Mouse (Mus musculus) CH12.LX (cell line): ENCODE measurements around the gene Hes5. TPM values are rescaled to one million over a fixed set of nuclear protein-coding genes. Genes with fewer than 3 reads are reported as not detected.

Experiments used
- DNase-seq: peaks from one replicate; pipeline ENCODE4 v3.0.0-alpha.2; 2013; ENCODE audit errors: extremely low read depth
- H3K27ac ChIP-seq: 2 replicates; pipeline ENCODE4 v1.5.1; 2012; ENCODE audit warnings: low read depth, mild to moderate bottlenecking, control low read depth, moderate library complexity; ENCODE audit not compliant: insufficient read depth
- H3K27me3 ChIP-seq: replicated peaks from 2 replicates; pipeline ENCODE3; 2012; ENCODE audit warnings: inconsistent platforms
- H3K36me3 ChIP-seq, 2 experiments: replicated peaks in 1 of 2; 2 replicates each; pipeline versions ENCODE3 to v1.6.1; 2012; ENCODE audit warnings: inconsistent platforms in 1 of 2, low read length in 1 of 2, mild to moderate bottlenecking in 1 of 2, mixed read lengths in 1 of 2, moderate library complexity in 1 of 2; ENCODE audit not compliant: control insufficient read depth in 1 of 2, insufficient read depth in 1 of 2
- H3K4me1 ChIP-seq, 2 experiments: 2 replicates each; pipeline ENCODE4 v1.6.1; 2012; ENCODE audit warnings: inconsistent platforms in 1 of 2, moderate library complexity in 1 of 2; ENCODE audit not compliant: insufficient read depth in 2 of 2, control insufficient read depth in 1 of 2
- H3K4me2 ChIP-seq: 2 replicates; pipeline ENCODE4 v1.6.1; 2012; ENCODE audit warnings: low read depth, mild to moderate bottlenecking, control low read depth; ENCODE audit not compliant: poor library complexity, insufficient read depth, severe bottlenecking
- H3K4me3 ChIP-seq, 3 experiments: fragments of 150-350 bp in 1 of 3; sonication (generic) in 1 of 3; replicated peaks in 1 of 3; 2 replicates each; pipeline versions ENCODE3 to v1.5.1; 2011 to 2012; ENCODE audit warnings: low read depth in 2 of 3, low read length in 2 of 3, mild to moderate bottlenecking in 2 of 3, moderate library complexity in 2 of 3, control low read depth in 1 of 3, improper control_type of control experiment in 1 of 3, inconsistent platforms in 1 of 3, mixed read lengths in 1 of 3; ENCODE audit not compliant: poor library complexity in 1 of 3
- H3K79me2 ChIP-seq: replicated peaks from 2 replicates; pipeline ENCODE4 v1.6.1; 2012; ENCODE audit warnings: mild to moderate bottlenecking, moderate library complexity; ENCODE audit not compliant: control insufficient read depth, poor library complexity, insufficient read depth, severe bottlenecking; ENCODE audit errors: extremely low read depth
- H3K9ac ChIP-seq: 2 replicates; pipeline ENCODE4 v1.6.1; 2012; ENCODE audit warnings: low read depth, mild to moderate bottlenecking, control low read depth, moderate library complexity; ENCODE audit not compliant: insufficient read depth
- H3K9me3 ChIP-seq: replicated peaks from 2 replicates; pipeline ENCODE3; 2012; ENCODE audit warnings: low read length, inconsistent platforms, mixed read lengths
- CTCF ChIP-seq, 2 experiments: IDR thresholded peaks in 1 of 2; conservative IDR thresholded peaks in 1 of 2; 2 replicates each; pipeline ENCODE4 v1.5.1; 2011 to 2012; ENCODE audit warnings: low read depth in 2 of 2, low read length in 2 of 2, improper control_type of control experiment in 1 of 2, inconsistent platforms in 1 of 2, mild to moderate bottlenecking in 1 of 2, moderate library complexity in 1 of 2
- ELF1 ChIP-seq: IDR thresholded peaks from 2 replicates; pipeline ENCODE4 v1.6.1; 2014; ENCODE audit warnings: low read depth, mild to moderate bottlenecking, inconsistent platforms, low read length, improper control_type of control experiment
- ETS1 ChIP-seq: conservative IDR thresholded peaks from 2 replicates; pipeline ENCODE4 v1.6.1; 2012; ENCODE audit warnings: low read depth, mild to moderate bottlenecking, inconsistent platforms, low read length, improper control_type of control experiment, moderate library complexity
- GABPA ChIP-seq: IDR thresholded peaks from 2 replicates; pipeline ENCODE4 v1.6.1; 2012; ENCODE audit warnings: low read depth, low read length, improper control_type of control experiment, inconsistent platforms; ENCODE audit not compliant: insufficient replicate concordance
- JUND ChIP-seq: conservative IDR thresholded peaks from 2 replicates; pipeline ENCODE4 v1.6.1; 2011; ENCODE audit warnings: low read depth, low read length, improper control_type of control experiment
- MAFK ChIP-seq: IDR thresholded peaks from 2 replicates; pipeline ENCODE4 v1.6.1; 2011; ENCODE audit warnings: low read length, improper control_type of control experiment; ENCODE audit not compliant: insufficient replicate concordance
- MYC ChIP-seq: IDR thresholded peaks from 2 replicates; pipeline ENCODE4 v1.6.1; 2011; ENCODE audit warnings: low read depth, mild to moderate bottlenecking, improper control_type of control experiment, low read length
- NRF1 ChIP-seq: IDR thresholded peaks from 2 replicates; pipeline ENCODE4 v1.6.1; 2014; ENCODE audit warnings: low read depth, mild to moderate bottlenecking, inconsistent platforms, low read length, improper control_type of control experiment, moderate library complexity
- PAX5 ChIP-seq: IDR thresholded peaks from 2 replicates; pipeline ENCODE4 v1.6.1; 2012; ENCODE audit warnings: low read length, inconsistent platforms, mixed read lengths
- POLR2A ChIP-seq: IDR thresholded peaks from 2 replicates; pipeline ENCODE4 v1.6.1; 2011; ENCODE audit warnings: low read depth, mild to moderate bottlenecking, improper control_type of control experiment, low read length
- POLR2AphosphoS2 ChIP-seq: IDR thresholded peaks from 2 replicates; pipeline ENCODE4 v1.6.1; 2011; ENCODE audit warnings: low read depth, low read length, improper control_type of control experiment
- RAD21 ChIP-seq: IDR thresholded peaks from 2 replicates; pipeline ENCODE4 v1.6.1; 2011; ENCODE audit warnings: low read depth, mild to moderate bottlenecking, low read length, improper control_type of control experiment, moderate library complexity
- RCOR1 ChIP-seq: conservative IDR thresholded peaks from 2 replicates; pipeline ENCODE4 v1.6.1; 2012; ENCODE audit warnings: low read depth, mild to moderate bottlenecking, inconsistent platforms, low read length, improper control_type of control experiment
- SIN3A ChIP-seq: IDR thresholded peaks from 2 replicates; pipeline ENCODE4 v1.6.1; 2012; ENCODE audit warnings: low read length, improper control_type of control experiment, inconsistent platforms
- SMC3 ChIP-seq: IDR thresholded peaks from 2 replicates; pipeline ENCODE4 v1.6.1; 2011; ENCODE audit warnings: low read depth, low read length, improper control_type of control experiment
- TBP ChIP-seq: conservative IDR thresholded peaks from 2 replicates; pipeline ENCODE4 v1.6.1; 2011; ENCODE audit warnings: low read depth, low read length, improper control_type of control experiment
- TCF12 ChIP-seq: IDR thresholded peaks from 2 replicates; pipeline ENCODE4 v1.6.1; 2014; ENCODE audit warnings: low read depth, mild to moderate bottlenecking, inconsistent platforms, low read length, improper control_type of control experiment
- UBTF ChIP-seq: IDR thresholded peaks from 2 replicates; pipeline ENCODE4 v1.6.1; 2012; ENCODE audit warnings: low read depth, mild to moderate bottlenecking, inconsistent platforms, low read length, improper control_type of control experiment, moderate library complexity
- USF1 ChIP-seq: IDR thresholded peaks from 2 replicates; pipeline ENCODE4 v1.6.1; 2014; ENCODE audit warnings: low read depth, mild to moderate bottlenecking, inconsistent platforms, low read length, improper control_type of control experiment
- ZC3H11A ChIP-seq: IDR thresholded peaks from 2 replicates; pipeline ENCODE4 v1.6.1; 2012; ENCODE audit warnings: low read depth, mild to moderate bottlenecking, inconsistent platforms, low read length, improper control_type of control experiment
- ZKSCAN1 ChIP-seq: IDR thresholded peaks from 2 replicates; pipeline ENCODE4 v1.6.1; 2012; ENCODE audit warnings: low read depth, inconsistent platforms, low read length, improper control_type of control experiment, borderline replicate concordance
- ZMIZ1 ChIP-seq: IDR thresholded peaks from 2 replicates; pipeline ENCODE4 v1.6.1; 2012; ENCODE audit warnings: low read depth, mild to moderate bottlenecking, inconsistent platforms, low read length, improper control_type of control experiment
- ZNF384 ChIP-seq: IDR thresholded peaks from 2 replicates; pipeline ENCODE4 v1.6.1; 2012; ENCODE audit warnings: low read depth, low read length, improper control_type of control experiment, inconsistent platforms
- dilution Hi-C: fragments of 300-500 bp; cut with MboI; formaldehyde crosslinking; loops from 2 replicates; pipeline ENCODE4 v1.14.3; 2020; ENCODE audit warnings: low sequenced_read_pairs; ENCODE audit not compliant: extremely low pct_unique_long_range_greater_than_20kb, extremely low pct_ligation_motif_present
- in situ Hi-C: fragments of 300-500 bp; cut with MboI; formaldehyde crosslinking; loops from 3 replicates; pipeline ENCODE4 v1.14.3; 2019; ENCODE audit warnings: low sequenced_read_pairs, low pct_ligation_motif_present, low pct_unique_long_range_greater_than_20kb, mixed read lengths
- polyA plus RNA-seq: library from polyadenylated mRNA; unstranded; fragments of >175 nt; gene quantifications from 2 replicates; pipeline ENCODE4 v1.2.1, GENCODE M21; 2012; ENCODE audit warnings: low read depth; ENCODE audit not compliant: insufficient read length
- total RNA-seq, 2 experiments: library from RNA; depleted of rRNA; stranded (reverse); fragments of 300-350 nt in 1 of 2; fragments of >200 nt in 1 of 2; gene quantifications; 2 replicates each; pipeline ENCODE4 v1.2.3; 2012 to 2014

Hes5 gene
- total and polyA plus RNA-seq, 3 experiments, result 1.7 to 6.8 (median 2.1) TPM

GRCm38 (mm10) chr4:154986750-154987149 lies 26.0 kb downstream of the Hes5 start:
- no peak overlapping the region for H3K4me2 ChIP-seq
- in situ Hi-C loops (loop anchor here (5.0 kb wide), 1 partner anchor 44 kb away; no protein-coding TSS in a partner anchor), dilution Hi-C loops (no loop called here)
- no peak for TF ChIP-seq NRF1
- TF ChIP-seq POLR2A, result no peak
- TF ChIP-seq GABPA, result no peak
- TF ChIP-seq TCF12, result no peak
- TF ChIP-seq RAD21, result no peak
- no peak for TF ChIP-seq PAX5
- TF ChIP-seq SMC3, result no peak
- no peak for TF ChIP-seq ZKSCAN1
- TF ChIP-seq POLR2AphosphoS2, result no peak
- no peak for TF ChIP-seq TBP
- H3K9me3 ChIP-seq, result no peaks in the 10 kb centered on the region
- H3K9ac ChIP-seq, result no peak overlapping the region
- H3K27me3 ChIP-seq, result peaks cover 56% of the 10 kb centered on the region
- H3K4me1 ChIP-seq, result peaks cover 6 to 8% of the 10 kb centered on the region in 2 experiments
- H3K27ac ChIP-seq, result no peak overlapping the region
- no peaks in the 10 kb centered on the region for H3K79me2 ChIP-seq
- H3K36me3 ChIP-seq, result peaks cover 2 to 14% of the 10 kb centered on the region in 2 experiments
- no peak overlapping the region for H3K4me3 ChIP-seq
- DNase-seq, result no peak

GRCm38 (mm10) chr4:154994876-154995275 lies 34.2 kb downstream of the Hes5 start:
- peaks cover 93% of the 10 kb centered on the region for H3K27me3 ChIP-seq
- dilution Hi-C loops (no loop called here), in situ Hi-C loops (no loop called here)
- no peaks in the 10 kb centered on the region for H3K79me2 ChIP-seq
- H3K27ac ChIP-seq, result no peak overlapping the region
- H3K9me3 ChIP-seq, result no peaks in the 10 kb centered on the region
- no peak overlapping the region for H3K4me3 ChIP-seq
- H3K4me2 ChIP-seq, result no peak overlapping the region
- no peak for DNase-seq
- no peak for TF ChIP-seq UBTF
- no peak for TF ChIP-seq ZMIZ1
- TF ChIP-seq POLR2A, result no peak
- TF ChIP-seq ZNF384, result no peak
- no peak for TF ChIP-seq SMC3
- TF ChIP-seq RCOR1, result no peak
- no peak for TF ChIP-seq ZC3H11A
- no peak for TF ChIP-seq CTCF (conservative IDR thresholded peaks at IDR 0.05 in 1 of 2, IDR thresholded peaks at IDR 0.05 in 1 of 2; ENCODE audit: low read depth in 2 of 2, low read length in 2 of 2)
- TF ChIP-seq ETS1, result no peak
- TF ChIP-seq SIN3A, result no peak
- no peak for TF ChIP-seq ELF1
- no peak for TF ChIP-seq JUND
- TF ChIP-seq MAFK, result no peak
- TF ChIP-seq MYC, result no peak
- TF ChIP-seq USF1, result no peak
- H3K36me3 ChIP-seq, result no peaks in the 10 kb centered on the region
- no peak overlapping the region for H3K9ac ChIP-seq
- peaks cover 9 to 13% of the 10 kb centered on the region in 2 experiments for H3K4me1 ChIP-seq
